Mouse (Mus musculus) bone marrow, adult 2 months (tissue): Measurements from ENCODE around the gene Coa7. TPM values are rescaled to one million over a fixed set of nuclear protein-coding genes. Genes with fewer than 3 reads are reported as not detected.

Source experiments
- H3K27ac ChIP-seq: fragments of 200-500 bp; 2 replicates; pipeline ENCODE4 v1.5.1; 2012; ENCODE audit warnings: low read depth, mild to moderate bottlenecking, control low read depth, inconsistent platforms, low read length; ENCODE audit not compliant: control insufficient read depth, poor library complexity, insufficient read depth
- H3K4me1 ChIP-seq: fragments of 200-500 bp; 2 replicates; pipeline ENCODE4 v1.6.1; 2011; ENCODE audit warnings: low read length; ENCODE audit not compliant: control insufficient read depth, insufficient read depth
- H3K4me3 ChIP-seq: fragments of 200-500 bp; replicated peaks from 2 replicates; pipeline ENCODE3; 2011; ENCODE audit warnings: mild to moderate bottlenecking, low read depth, low read length, control low read depth; ENCODE audit not compliant: control insufficient read depth
- CTCF ChIP-seq: fragments of 200-500 bp; IDR thresholded peaks from 2 replicates; pipeline ENCODE4 v1.5.1; 2011; ENCODE audit warnings: low read length, control low read depth; ENCODE audit not compliant: control insufficient read depth, insufficient read depth
- POLR2A ChIP-seq: fragments of 200-500 bp; IDR thresholded peaks from 2 replicates; pipeline ENCODE4 v1.6.1; 2011; ENCODE audit warnings: low read depth, mild to moderate bottlenecking, control low read depth, low read length, borderline replicate concordance; ENCODE audit not compliant: control insufficient read depth
- WGBS: fragments of 180-500 bp; shearing (Covaris S2); methylation state at CpG from one replicate; pipeline ENCODE4 v1.1.7; 2018; 5-methylcytosine and 5-hydroxymethylcytosine counted together
- polyA plus RNA-seq: library from polyadenylated mRNA; stranded (reverse); fragments of >200 nt; gene quantifications from 2 replicates; pipeline ENCODE4 v1.2.4, GENCODE M21; 2011; ENCODE audit warnings: low replicate concordance; ENCODE audit not compliant: missing spikeins, insufficient read depth, insufficient read length

The Coa7 gene
- polyA plus RNA-seq, 1 experiment: 17.3 TPM

DNA sequence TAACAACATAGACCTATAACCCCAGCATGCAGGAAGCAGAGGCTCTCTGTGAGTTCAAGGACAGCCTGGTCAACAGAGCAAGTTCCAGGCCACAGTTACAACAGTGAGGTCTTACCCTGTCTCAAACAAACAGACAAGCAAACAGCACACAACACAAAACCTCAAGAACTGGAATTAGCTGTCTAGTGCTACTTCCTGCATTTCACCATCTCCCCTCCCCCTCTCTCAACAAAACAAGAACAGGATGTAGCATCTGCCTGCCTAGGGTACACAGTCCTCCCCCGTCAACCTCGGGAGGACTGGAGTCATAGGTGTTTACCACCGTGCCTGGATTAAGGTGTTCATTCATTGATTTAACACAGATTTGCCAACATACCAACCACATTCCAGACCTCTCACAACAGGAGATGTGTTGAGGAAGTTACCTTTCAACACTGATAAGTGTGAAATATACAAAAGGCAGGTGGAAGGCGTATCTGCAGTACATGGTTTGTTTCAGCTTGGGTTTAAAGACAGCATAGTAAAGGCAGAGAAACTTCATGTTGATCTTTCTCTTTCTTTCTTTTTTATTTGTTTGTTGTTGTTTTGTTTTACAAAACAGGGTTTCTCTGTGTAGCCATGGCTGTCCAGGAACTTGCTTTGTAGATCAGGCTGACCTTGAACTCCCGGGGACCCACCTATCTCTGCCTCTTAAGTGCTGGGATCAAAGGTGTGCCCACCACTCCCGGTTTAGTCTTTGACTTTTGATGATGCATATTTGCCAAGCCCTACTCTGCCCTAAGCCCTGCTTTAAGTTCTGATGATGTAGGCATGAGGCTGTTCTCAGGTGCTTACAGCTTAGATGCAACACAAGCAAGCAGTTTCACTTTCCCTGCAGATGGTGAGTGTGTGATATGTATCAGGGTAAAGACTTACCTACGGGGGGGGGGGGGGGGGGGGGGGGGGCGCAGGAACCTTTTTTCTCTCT is 9.0 kb upstream of the Coa7 start:
- 38% methylated on average over 8 of the region's 8 CpGs for WGBS
- H3K4me3 ChIP-seq: no peak overlapping the region
- TF ChIP-seq CTCF (no peak), POLR2A (no peak)
- H3K27ac ChIP-seq: peak overlapping the region; percentile 79
- H3K4me1 ChIP-seq: peaks cover 6% of the 10 kb centered on the region; the same call in 1 of the 2 replicates

- TF ChIP-seq CTCF (peak; percentile 36; the same call in 1 of the 2 replicates), POLR2A (no peak)
- Histone ChIP-seq H3K4me1 (peaks cover 6% of the 10 kb centered on the region; the same call in 1 of the 2 replicates), H3K27ac (no peak overlapping the region), H3K4me3 (no peak overlapping the region)
- 75% methylated on average over 6 of the region's 6 CpGs for WGBS
Observed at GRCm38 (mm10) chr4:108319747-108320146, 8.2 kb upstream of the Coa7 start.

GRCm38 (mm10) chr4:108320627-108321380 is 7.1 kb upstream of the Coa7 start:
- no peak overlapping the region for H3K4me3 ChIP-seq
- 71% methylated on average over 7 of the region's 7 CpGs for WGBS
- no peak overlapping the region for H3K27ac ChIP-seq
- TF ChIP-seq CTCF: no peak
- no peak for TF ChIP-seq POLR2A
- peaks cover 6% of the 10 kb centered on the region; the same call in 1 of the 2 replicates for H3K4me1 ChIP-seq

DNA sequence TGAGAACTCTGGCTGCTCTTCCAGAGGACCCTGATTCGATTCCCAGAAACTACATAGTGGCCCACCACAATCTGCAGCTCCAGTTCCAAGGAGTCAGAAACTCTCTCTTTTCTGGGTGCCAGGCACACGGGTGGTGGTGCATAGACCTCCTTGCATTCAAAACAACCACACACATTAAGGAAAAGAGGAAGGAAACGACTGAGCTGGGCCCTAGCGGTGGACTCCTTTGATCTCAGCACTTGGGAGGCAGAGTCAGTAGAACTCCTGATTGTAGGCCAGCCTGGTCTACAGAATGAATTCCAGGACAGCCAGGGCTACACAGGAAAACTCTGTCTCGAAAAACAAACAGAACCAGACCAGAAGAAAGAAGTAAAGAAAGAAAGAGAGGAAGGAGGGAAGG is 4.4 kb upstream of the Coa7 start:
- 32% methylated on average over 5 of the region's 5 CpGs for WGBS
- Histone ChIP-seq H3K4me1 (peaks cover 1% of the 10 kb centered on the region; the same call in 1 of the 2 replicates), H3K4me3 (no peak overlapping the region), H3K27ac (no peak overlapping the region)
- no peak for TF ChIP-seq POLR2A
- no peak for TF ChIP-seq CTCF

GRCm38 (mm10) chr4:108327071-108327579 is 815 bp upstream of the Coa7 start:
- H3K27ac ChIP-seq: no peak overlapping the region
- TF ChIP-seq CTCF: no peak
- no peak for TF ChIP-seq POLR2A
- WGBS: 23% methylated on average over 6 of the region's 6 CpGs
- peak overlapping the region; percentile 96 for H3K4me3 ChIP-seq
- H3K4me1 ChIP-seq: no peaks in the 10 kb centered on the region

GRCm38 (mm10) chr4:108329840-108330239 is 1.9 kb downstream of the Coa7 start:
- TF ChIP-seq POLR2A (no peak), CTCF (no peak)
- WGBS: 88% methylated on average over 6 of the region's 6 CpGs
- Histone ChIP-seq H3K4me3 (no peak overlapping the region), H3K4me1 (no peaks in the 10 kb centered on the region), H3K27ac (no peak overlapping the region)

- Histone ChIP-seq H3K4me3 (no peak overlapping the region), H3K4me1 (no peaks in the 10 kb centered on the region), H3K27ac (no peak overlapping the region)
- WGBS: 85% methylated on average over 9 of the region's 9 CpGs
- no peak for TF ChIP-seq CTCF
- no peak for TF ChIP-seq POLR2A
Observed at GRCm38 (mm10) chr4:108332041-108332440, 4.1 kb downstream of the Coa7 start.

- H3K27ac ChIP-seq: no peak overlapping the region
- 88% methylated on average over 6 of the region's 6 CpGs for WGBS
- TF ChIP-seq CTCF (no peak), POLR2A (no peak)
- no peaks in the 10 kb centered on the region for H3K4me1 ChIP-seq
- H3K4me3 ChIP-seq: no peak overlapping the region
Observed at GRCm38 (mm10) chr4:108335413-108335812, 7.5 kb downstream of the Coa7 start.

GRCm38 (mm10) chr4:108336765-108337164 is 8.8 kb downstream of the Coa7 start:
- WGBS: 85% methylated on average over 2 of the region's 2 CpGs

More at GRCm38 (mm10) chr4:108336765-108337164, 8.8 kb downstream of the Coa7 start:
- Histone ChIP-seq H3K27ac (no peak overlapping the region), H3K4me3 (no peak overlapping the region), H3K4me1 (no peaks in the 10 kb centered on the region)
- TF ChIP-seq POLR2A: no peak
- TF ChIP-seq CTCF: no peak
